Mouse (Mus musculus): Measurements from ENCODE around the gene 2810006K23Rik.
"Not testable (repeated sequence)": the region's sequence is repeated elsewhere in the genome, so short reads cannot be mapped to it uniquely, and the experiment has no call there.

Gene 2810006K23Rik

DNA sequence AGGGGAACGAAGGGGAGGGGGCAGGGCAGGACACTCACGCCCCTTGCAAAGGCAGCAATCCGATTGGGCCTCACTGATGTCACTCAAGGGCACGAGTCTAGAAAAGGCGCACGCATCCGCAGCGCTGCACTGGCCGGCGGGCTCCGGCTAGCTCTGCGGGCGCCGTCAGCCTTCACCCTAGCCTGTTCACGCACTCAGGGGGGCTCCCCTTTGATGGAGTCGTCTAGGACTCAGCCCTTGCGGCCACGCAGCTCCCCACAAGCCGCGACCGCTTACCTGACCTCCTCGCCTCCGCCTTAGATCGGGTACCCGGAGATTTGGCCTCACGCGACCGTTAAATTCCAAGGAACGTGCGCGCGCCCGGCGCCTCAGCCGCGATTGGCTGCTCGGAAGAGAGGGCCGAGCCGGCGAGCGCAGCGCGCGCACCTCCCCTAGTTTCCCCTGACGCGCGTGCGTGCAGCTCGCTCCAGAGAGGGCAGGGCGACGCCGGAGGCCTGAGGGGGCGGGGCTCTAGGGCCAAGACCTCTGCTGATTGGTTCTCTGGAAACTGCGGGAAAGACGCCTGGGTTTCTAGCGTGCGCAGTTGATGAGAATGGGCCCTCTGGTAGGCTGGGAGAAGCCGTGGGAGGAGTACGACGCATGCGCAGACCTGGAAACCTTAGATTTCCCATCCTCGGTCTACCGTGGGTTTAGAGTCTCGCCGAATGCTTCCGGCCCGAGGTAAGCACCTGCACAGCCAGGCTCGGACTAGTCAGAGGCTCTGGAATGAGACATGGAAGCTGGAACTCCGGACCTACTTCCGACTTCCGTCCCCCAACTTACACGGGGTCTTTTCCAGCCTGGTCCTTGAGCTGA lies at the start of gene 2810006K23Rik, which contains the start of gene Mphosph9:
2810006K23Rik (plus strand) TSS at position 580 of the 855 bp plus-strand sequence.
Mphosph9 (minus strand) TSS at position 463 of the 855 bp plus-strand sequence.
- DNase-seq (ENCODE audit: low read depth in 2 of 2, low spot score in 2 of 2), result peak; percentile 98 to 99

DNA sequence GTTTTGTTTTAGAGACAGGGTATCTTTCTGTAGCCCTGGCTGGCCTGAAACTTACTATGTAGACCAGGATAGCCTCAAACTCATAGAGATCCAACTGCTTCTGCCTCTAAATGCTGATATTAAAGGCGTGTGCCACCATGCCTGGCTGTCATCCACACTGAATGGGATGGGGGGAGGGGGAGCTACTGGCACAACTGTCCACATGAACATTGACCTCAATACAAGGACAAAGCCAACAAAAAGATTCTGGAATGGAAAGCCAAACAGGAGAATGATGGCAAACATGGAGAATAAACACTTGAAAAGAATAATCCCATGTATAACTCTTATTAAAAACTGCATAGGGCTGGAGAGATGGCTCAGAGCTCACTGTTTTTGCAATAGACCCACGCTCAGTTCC lies 45.0 kb upstream of the 2810006K23Rik start:
- no peak for DNase-seq (ENCODE audit: low read depth in 2 of 2, low spot score in 2 of 2)

DNA sequence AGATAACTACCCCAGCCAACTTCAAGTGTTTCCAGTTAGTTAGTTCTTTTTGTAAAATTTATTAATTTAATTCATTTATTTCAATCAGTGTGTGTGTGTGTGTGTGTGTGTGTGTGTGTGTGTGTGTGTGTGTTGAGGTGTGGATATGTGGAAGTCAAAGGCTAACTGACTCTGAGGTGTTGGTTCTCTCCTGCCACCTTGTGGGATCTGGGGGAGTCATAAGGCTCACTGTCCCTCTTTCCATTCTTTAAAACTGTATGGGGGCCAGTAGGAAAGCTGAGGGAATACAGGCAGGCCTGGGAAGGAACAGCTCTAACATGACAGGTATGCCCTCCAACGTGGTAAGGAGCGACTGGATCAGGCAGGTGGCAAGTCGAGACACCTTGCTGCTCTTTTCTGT lies 43.6 kb upstream of the 2810006K23Rik start:
- DNase-seq (ENCODE audit: low read depth in 2 of 2, low spot score in 2 of 2), result no peak

DNA sequence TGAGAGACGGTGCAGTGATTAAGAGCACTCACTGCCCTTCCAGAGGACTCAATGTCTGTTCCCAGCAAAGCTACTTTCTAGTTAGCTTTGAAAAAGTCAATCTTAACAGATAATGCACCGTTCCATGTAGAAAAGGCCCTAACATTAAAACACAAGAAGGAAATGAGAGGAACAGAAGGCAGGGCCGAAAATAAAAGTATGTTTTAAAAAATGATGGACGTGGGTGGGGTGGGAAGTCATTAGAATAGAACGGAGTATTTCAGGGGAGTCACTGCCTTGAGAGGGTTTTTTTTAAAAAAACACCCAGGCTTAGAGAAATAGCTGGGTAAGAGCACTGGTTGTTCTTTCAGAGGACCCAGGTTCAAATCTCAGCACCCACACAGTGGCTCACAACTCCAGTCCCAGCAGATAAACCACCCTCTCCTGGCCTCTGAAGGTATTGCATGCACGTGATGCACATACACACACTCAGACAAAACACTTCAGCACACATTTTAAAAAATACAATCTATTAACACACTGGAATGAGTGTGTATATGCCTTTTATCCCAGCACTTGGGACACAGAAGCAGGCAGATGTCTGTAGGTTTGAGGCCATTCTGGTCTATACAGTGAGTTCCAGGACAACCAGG lies 40.2 kb upstream of the 2810006K23Rik start:
- no peak for DNase-seq (ENCODE audit: low read depth in 2 of 2, low spot score in 2 of 2)

DNA sequence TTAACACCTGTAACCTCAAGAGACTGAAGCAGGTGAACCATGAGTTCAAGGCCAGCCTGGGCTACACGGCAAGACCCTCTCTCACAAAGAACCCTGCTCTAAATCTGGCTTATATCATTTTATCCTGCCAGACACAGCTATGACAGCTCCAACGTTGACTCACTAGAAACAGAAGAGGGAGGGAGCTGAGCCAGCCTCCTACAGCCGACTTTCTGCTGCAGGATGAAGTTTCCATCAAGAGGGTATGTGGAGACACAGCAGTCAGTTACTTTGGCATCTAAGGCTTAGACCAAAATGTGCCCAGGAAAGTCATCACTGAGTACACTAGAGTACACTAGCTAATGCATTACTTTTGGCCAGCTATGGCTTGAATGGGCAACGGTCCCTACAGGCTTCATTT lies 37.7 kb upstream of the 2810006K23Rik start:
- DNase-seq (ENCODE audit: low read depth in 2 of 2, low spot score in 2 of 2), result no peak

DNA sequence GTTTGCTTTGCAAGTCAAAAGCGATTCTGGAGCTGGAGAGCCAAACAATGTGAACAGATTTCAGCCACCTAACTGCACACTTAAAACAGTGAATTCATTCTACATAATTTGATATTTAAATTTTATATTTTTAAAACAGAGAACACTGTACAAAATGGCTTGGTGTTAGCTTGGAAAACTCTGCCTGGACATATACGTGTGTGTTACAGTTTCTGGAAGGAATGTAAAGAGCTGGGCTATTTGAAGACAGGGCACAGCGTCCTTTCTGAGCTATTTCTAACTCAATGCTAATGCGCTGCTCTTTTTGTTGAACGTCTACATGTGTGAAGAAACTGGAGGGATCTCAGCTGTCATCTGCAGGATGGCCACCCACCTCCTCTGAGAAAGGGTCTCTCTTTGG lies 33.9 kb upstream of the 2810006K23Rik start:
- no peak for DNase-seq (ENCODE audit: low read depth in 2 of 2, low spot score in 2 of 2)

GRCm38 (mm10) chr5:124296475-124296874 lies 31.4 kb upstream of the 2810006K23Rik start:
- no peak for DNase-seq (ENCODE audit: low read depth in 2 of 2, low spot score in 2 of 2)

DNA sequence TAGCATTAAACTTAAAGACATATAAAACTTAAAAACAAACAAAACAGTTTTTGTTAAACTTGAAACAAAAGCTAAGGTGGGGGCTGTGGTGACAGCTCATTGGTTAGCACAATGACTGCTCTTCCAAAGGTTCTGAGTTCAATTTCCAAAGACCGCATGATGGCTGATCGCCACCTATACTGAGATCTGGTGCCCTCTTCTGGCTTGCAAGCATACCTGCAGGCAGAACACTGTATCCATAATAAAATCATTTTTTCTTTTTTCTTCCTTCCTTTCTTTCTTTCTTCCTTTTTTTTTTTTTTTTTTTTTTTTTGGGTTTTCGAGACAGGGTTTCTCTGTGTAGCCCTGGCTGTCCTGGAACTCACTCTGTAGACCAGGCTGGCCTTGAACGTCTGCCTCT lies 28.6 kb upstream of the 2810006K23Rik start:
- DNase-seq (ENCODE audit: low read depth in 2 of 2, low spot score in 2 of 2), result peak in 1 of 2 experiments; percentile 3

- no peak for DNase-seq (ENCODE audit: low read depth in 2 of 2, low spot score in 2 of 2)
Measured at GRCm38 (mm10) chr5:124300132-124300531, 27.8 kb upstream of the 2810006K23Rik start.

DNA sequence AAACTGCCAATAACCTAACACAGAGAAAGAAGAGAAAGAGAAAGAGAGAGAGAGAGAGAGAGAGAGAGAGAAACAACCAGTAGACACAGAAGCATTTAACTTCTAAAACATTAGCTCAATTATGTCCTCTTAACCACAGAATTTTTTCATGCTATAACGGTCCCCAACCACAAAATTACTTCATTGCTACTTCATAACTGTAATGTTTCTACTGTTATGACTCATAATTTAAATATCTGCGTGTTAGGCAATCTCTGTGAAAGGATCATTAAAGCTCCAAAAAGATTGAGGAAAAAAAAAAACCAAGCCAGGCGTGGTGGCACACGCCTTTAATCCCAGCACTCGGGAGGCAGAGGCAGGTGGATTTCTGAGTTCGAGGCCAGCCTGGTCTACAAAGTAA lies 25.0 kb upstream of the 2810006K23Rik start:
- not testable (repeated sequence) for DNase-seq (ENCODE audit: low read depth in 2 of 2, low spot score in 2 of 2)

- DNase-seq (ENCODE audit: low read depth in 2 of 2, low spot score in 2 of 2), result no peak
Measured at GRCm38 (mm10) chr5:124309155-124309554, 18.7 kb upstream of the 2810006K23Rik start.

DNA sequence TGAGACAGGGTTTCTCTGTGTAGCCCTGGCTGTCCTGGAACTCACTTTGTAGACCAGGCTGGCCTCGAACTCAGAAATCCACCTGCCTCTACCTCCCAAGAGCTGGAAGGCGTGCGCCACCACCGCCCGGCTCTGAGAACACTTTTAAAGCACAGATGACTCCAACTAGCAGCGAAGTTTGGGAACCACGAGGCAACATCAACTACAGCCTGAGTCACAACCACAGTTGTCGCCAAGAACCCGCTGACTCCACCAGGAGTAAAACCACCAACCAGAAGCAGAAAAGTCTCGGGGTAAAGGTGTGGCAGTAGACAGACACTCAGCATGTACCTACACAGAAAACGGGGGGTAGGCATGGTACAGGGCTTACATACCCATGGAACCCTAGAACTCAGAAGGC lies 17.8 kb upstream of the 2810006K23Rik start:
- DNase-seq (ENCODE audit: low read depth in 2 of 2, low spot score in 2 of 2), result no peak

DNA sequence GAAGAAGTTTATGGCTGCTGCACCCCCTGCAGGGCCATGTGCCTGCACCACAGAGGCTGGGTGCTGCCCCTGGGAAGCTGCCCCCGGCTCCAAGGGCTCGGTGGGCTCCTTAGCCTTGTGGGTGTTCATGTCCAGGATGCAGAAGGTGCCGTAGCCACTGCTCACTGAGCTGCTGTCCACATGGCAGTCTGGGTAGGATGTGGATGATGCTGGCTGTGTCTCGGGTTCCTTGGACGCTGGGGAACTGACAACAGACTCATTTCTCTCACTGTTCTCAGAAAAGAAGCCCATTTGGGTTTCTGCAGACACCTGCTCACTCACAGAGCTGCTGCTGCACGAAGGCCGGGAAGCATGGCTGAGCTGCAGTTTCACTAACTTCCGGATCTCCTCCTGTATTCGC lies 12.4 kb upstream of the 2810006K23Rik start:
- DNase-seq (ENCODE audit: low read depth in 2 of 2, low spot score in 2 of 2), result no peak

GRCm38 (mm10) chr5:124315941-124316340 lies 11.9 kb upstream of the 2810006K23Rik start:
- no peak for DNase-seq (ENCODE audit: low read depth in 2 of 2, low spot score in 2 of 2)

- no peak for DNase-seq (ENCODE audit: low read depth in 2 of 2, low spot score in 2 of 2)
Measured at GRCm38 (mm10) chr5:124317648-124318047, 10.2 kb upstream of the 2810006K23Rik start.

- peak in 1 of 2 experiments; percentile 11 for DNase-seq (ENCODE audit: low read depth in 2 of 2, low spot score in 2 of 2)
Measured at GRCm38 (mm10) chr5:124326829-124327228, 1.1 kb upstream of the 2810006K23Rik start.

GRCm38 (mm10) chr5:124330086-124330485 lies 2.2 kb downstream of the 2810006K23Rik start:
- DNase-seq (ENCODE audit: low read depth in 2 of 2, low spot score in 2 of 2), result no peak

- no peak for DNase-seq (ENCODE audit: low read depth in 2 of 2, low spot score in 2 of 2)
Measured at GRCm38 (mm10) chr5:124334392-124334791, 6.5 kb downstream of the 2810006K23Rik start.

GRCm38 (mm10) chr5:124337103-124337502 lies 9.2 kb downstream of the 2810006K23Rik start:
- DNase-seq (ENCODE audit: low read depth in 2 of 2, low spot score in 2 of 2), result no peak

DNA sequence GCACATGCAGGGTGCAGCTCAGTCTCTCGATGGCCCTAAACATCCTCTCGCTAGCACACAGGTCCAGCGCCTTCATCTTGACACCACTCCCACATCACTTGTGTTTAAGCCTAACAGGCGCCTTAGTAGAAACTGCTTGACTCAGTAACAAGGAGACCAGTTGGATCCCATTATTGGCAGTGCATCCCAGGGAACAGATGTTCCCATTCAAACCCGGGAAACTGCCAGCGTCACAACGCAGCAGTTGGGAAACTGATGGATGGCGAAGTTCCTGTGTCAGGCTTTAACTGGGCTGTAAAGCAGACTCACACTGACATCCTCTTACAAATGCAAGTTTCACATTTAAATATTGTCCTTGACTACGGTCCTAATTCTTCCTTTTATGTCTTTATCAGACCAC lies 10.0 kb downstream of the 2810006K23Rik start:
- DNase-seq (ENCODE audit: low read depth in 2 of 2, low spot score in 2 of 2), result no peak

DNA sequence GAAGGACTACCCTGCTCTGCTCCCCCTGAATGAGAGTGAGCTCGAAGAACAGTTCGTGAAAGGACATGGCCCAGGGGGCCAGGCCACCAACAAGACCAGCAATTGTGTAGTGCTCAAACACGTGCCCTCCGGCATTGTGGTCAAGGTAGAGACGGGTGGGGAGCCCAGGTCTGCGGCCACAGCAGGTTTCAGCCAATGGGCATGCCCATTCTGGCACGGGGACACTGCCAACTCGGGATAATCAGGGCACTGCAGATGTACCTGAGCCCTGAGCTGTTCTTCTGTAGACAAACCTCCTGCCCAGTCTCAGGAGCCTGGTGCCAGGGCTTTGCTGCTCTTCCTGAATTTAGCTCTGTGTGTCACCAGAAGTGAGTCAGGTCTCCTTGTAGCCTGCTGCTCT lies 10.9 kb downstream of the 2810006K23Rik start:
- no peak for DNase-seq (ENCODE audit: low read depth in 2 of 2, low spot score in 2 of 2)

GRCm38 (mm10) chr5:124341753-124342339 lies 14.0 kb downstream of the 2810006K23Rik start:
- not testable (repeated sequence) for DNase-seq (ENCODE audit: low read depth in 2 of 2, low spot score in 2 of 2)

All from CD8-positive naive resting alpha-beta T cell, adult 2 months (primary cell).